Mouse (Mus musculus) mouse embryonic stem cell (cell line): ENCODE measurements around the gene Arl5a.

Experiments used
- in situ Hi-C, 2 experiments: fragments of 300-500 bp; cut with MboI; formaldehyde crosslinking; loops; 1 replicate in 1 of 2; 3 replicates in 1 of 2; pipeline ENCODE4 v1.14.3; 2019 to 2020; ENCODE audit warnings: low sequenced_read_pairs in 2 of 2, low pct_unique_long_range_greater_than_20kb in 1 of 2, mixed read lengths in 1 of 2; ENCODE audit not compliant: unreplicated experiment in 1 of 2

The Arl5a gene

DNA sequence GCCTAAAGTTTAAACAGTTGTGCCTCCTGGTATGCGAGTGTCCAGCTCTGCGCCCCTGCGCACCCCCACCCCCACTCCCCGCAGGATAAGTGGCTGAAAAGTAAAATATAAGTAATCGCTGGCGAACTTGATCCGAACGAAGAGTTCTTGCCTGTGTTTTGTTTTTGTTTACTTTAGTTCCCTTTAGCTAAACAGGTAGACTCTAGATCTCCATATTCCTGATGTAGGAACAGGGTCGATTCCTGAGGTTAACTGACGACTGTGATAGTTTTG is 758 bp upstream of the Arl5a start:
- in situ Hi-C loops: no loop called here

DNA sequence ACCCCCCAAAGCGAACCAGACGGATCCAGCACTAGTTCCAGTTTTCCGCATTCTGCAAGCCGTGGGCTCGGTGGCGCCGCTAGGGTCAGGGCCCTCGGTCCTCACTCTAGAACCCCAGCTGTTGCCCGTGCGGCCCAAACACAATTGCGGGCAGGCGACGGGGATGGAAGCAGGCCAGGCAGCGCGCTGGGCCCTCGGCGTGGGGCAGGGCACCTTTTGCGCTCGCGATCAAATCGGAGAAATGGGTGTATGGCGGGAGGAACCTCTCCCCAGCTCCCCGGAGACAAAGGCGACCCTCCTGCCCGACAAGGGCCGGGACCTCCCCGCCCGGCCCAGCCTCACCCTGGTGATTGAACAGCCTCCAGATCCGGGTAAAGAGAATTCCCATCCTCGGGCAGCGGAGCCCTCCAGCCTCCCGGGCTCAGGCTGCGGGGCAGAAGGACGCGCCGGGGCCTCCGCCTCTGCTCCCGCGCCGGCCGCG is 413 bp downstream of the Arl5a start:
- in situ Hi-C loops: no loop called here

DNA sequence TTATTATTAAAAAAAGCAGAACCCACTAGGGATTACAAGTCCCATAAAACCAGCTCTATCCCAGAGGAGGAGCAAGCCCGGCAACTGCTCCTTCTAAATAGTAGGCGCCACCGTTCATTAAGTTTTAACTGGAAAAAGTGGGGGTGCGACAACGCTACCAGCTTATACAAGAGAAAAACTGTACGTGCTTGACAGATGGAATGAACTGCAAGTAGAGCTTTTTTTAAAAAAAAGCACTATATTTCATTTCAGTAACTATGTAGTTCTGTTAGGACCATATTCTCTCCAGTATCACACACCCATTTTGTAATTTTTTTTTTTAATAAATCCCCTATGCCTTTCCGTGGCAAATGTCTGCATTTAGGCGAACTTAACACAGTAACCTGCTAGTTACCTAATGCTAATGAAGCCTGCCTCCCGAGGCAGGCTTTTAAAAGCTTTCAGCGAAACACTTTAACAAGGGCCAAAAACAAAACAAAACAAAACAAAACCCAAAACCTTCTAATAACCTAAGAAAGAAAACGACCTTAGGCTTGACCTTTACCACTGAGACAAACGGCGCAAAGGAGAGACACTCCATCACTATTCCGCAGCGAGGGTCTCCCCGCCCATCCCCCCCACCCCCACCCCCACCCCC is 972 bp downstream of the Arl5a start:
- in situ Hi-C loops: no loop called here

DNA sequence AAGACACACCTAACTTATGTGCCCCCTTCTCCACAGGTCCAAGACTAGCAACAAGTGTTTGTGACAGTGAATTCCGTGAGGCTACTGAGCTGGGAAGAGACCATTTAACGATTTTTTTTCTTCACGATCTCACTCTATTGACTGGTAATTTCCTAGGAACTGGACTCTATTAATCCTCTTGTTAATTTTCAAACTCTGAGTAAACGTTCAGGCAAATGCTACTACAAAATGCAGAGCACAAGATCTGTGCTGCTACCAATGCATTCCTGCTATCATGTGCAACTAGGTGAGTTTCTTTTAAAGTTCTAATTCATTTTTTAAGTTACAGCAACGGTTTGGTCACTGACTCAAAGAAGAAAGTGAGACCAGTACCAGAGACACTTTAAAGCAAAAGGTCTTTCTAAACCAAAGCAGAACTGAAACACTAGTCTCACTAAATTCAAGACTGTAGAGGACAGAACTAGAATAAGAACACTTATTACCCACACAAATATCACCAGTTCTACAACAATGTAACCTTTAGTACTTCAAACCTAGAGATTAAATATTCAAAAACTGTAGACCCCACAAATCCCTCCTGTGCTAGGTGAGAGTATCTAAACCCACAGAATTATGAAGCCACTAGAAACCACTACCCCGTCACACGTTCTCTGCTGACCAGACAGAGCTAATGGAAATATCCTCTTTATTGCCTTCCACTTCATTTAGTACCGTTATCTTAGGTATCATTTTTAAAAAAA is 1.7 kb downstream of the Arl5a start:
- in situ Hi-C loops: no loop called here

DNA sequence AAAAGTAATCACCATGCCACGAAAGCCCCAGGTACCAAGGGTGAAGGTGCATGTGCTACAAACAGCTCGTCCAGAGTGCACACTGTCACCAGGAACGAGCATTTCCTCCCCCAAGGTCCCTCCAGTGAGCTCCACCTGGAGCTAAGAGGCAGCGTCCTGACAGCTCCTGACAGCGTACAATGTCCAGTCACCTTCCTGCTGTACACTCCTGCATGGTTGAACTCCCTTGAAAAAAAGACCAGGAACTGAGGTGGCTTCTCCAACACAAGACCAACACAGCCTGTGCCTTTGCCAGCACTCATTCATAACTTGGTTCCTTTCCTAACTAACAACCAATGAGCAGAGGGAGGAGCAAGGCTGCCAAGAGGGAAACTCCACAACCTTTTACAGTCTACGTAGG is 3.5 kb downstream of the Arl5a start:
- in situ Hi-C loops: no loop called here

DNA sequence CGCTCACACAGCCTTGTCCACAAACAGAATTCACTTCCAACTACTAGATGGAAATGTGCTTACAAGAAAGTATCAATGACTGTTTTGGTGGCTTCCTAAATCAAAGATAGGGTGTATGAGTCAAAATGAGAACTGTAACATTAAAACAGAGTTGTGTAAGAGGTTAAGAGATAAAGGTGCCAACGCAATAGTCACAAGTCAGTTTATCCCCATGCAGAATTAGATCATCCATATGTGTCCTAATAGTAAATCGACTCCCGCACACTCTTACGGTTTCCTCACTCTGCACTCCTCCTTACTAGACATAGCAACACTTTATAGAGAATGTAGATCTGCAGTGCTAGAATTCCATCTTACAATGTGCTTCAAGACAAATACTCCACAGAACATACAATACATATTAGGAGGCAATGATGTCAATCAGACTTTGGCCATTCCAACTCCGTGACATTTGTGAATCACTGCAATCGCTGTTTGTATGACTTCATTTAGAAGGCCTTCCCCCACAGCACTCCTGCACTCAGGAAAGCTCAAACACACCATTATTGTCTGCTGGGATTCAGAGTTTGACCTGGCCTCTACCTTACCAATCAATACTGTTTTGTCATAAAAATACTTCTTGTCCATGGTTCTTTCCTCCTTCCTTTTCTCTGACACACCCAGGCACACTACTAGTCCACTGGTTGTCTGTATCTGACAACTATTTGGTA is 4.5 kb downstream of the Arl5a start:
- in situ Hi-C loops: no loop called here

DNA sequence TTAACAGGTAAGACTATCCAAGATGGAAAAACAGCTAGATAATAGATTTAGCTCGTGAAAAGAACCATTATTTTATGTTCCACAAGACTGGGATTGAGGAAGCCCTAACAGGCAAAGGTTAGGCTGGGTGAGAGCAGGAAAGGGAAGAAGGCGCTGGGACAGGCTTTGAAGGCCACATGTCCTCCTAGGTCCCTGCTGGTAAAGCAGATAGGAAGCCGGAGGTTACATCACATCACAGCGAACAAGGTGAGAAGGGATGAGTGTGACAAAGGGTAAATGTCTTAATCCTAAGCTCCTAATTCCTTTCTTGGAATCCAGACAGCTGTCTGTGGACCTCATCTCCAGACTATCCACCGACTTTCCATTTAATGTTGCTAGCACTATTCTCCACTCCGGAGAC is 5.4 kb downstream of the Arl5a start:
- in situ Hi-C loops: no loop called here

DNA sequence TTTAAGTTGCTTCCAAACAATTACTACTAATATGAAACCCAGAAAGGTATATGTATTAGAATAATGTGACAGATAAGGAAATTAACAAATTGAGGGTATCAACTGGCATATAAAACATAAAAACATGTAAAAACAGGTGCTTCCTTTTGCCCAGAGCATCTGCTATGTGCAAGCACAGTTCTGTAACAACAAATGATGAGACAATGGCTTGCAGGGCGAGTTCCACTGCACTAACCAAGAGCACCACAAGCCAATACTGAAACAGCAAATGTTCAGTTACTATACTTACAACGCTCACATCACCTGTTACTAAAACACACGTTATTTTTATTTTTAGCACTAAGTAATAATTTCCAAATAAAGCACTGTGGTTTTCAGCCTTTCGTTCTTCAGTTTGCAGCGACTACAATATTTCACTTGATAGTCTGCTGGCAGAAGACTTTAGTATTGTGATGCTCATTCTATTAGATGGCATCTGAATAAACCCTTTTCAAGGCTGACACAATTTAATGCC is 12.1 kb downstream of the Arl5a start:
- in situ Hi-C loops: no loop called here

DNA sequence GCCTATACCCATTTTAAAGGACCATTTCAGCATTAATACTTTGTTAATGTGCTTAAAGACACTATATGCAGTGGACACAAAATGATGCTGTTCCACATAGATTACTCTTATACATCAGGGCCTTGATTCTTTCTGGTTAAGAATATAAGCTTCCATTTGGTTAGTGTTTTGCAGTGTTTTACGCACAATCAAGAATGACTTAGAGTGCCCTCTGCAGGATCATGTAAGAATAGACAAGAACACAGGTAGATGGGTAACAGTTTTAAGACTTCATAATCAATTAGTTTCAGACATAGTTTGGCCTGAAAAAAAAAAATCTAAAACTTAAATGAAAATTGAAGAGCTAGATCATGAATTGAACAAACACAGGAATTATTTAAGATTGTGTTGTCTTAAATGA is 18.2 kb downstream of the Arl5a start:
- in situ Hi-C loops: no loop called here

DNA sequence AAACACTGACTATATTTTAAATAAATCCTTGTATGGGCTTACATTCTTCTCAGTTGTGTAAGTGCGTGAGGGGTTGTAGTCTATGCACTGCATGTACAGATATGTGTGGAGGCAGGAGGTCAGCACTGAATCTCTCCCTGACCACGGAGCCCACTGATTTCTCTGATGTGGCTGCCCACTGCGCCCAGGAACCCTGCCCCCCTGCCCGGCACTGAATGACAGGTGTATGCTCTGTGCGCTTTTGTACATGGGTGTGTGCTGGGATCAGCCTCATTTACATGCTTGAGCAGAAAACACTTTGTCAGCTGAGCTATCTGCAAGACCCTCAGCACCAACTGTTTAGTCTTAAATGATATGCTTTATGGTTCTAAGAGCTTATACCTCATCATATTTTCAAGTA is 19.5 kb downstream of the Arl5a start:
- in situ Hi-C loops: no loop called here

DNA sequence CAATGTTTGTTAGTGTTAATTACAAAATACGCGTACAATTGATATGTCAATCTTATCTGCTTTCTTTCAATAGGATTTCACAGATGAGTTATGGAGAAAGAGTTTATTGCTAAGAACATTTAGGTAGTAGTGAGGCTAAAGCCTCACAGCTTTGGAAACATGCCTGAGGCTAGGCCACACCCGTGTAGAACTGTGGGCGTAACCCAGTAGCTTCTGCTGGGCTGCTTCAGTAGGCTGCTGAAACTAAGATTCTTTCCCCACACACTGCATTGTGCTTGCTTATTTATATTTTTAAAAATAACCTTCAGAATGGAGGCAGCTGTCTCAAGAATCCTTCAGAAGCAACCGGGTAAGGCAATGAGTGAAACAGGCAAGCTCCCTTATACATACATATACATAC is 30.2 kb downstream of the Arl5a start:
- in situ Hi-C loops: no loop called here

DNA sequence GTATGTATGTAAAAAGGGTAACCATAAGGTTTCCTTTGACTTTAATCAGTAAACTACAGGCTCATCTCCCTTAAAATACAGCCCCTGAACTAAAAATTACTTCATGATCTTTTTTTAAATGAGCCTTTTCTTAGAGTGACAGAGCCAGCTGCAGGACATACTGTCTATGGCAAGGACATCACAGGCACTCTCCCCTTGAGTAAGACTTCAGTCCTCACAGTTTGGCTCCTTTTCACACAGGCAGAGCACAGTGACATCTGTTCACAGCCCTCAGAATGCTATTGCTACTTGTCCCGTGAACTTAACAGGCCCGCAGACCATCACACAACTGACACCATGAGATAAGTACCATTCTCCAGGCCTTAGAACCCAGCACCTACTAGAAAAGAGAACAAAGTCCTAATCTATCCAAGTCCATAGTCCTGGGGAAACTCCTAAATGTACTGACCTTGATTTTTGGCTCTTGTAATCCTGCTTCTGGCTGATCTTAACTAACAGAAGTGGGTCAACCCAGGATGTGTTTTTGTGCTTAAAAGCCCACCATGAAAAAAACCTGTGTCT is 34.2 kb downstream of the Arl5a start:
- in situ Hi-C loops: no loop called here

DNA sequence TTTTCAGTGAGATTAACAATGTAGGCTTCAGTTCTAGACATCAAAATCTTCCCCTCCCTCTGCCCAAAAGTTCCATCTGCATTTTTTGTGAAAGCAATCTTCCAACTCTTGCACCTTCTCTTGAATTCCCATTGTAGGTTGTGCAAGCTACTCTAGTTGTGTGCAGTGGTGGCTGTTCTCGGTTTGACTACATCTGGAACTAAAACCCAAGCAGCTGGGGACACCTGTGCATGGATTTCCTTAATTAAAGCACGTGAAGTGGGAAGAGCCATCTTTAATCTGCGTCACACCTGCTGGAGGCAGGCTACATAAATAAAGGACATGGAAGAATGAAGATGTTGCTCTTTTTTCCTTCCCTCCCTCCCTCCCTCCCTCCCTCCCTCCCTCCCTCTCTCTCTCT is 34.7 kb downstream of the Arl5a start:
- in situ Hi-C loops: no loop called here

DNA sequence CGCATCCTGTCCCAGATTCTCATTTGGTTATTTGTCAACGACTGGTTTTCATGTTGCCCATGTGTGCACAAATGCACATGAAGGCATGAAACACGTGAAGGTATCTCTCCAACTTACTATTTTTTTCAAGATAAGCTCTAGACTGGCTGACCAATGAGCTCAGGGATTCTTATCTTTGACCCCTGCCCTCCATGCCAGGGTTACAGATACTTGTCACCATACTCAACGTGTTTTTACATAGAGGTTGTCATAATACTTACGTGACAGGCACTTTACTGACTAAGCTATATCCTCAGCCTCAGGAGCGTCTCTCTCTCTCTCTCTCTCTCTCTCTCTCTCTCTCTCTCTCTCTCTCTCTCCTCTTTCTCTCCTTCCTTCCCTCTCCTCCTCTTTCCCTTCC is 38.2 kb downstream of the Arl5a start:
- in situ Hi-C loops: no loop called here

DNA sequence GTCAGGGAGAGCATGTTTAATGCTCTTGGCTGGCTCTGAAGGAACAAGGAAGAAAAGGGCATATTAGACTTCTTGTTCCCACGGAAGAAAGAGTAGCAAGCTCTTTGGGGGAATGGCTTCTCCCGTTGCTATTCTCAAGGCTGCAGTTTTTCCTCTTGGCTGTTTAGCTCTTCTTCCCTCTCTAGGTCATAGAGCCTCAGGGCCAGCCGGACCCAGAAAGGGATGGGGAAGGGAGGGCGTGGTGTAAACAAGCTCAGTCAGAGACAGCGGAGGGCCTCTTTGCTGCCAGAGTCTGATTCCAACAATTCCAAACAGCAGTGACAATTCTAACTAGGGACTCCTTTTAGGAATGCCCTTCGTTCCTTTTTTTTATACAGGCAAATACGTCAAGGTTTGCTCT is 38.7 kb downstream of the Arl5a start:
- in situ Hi-C loops: no loop called here

DNA sequence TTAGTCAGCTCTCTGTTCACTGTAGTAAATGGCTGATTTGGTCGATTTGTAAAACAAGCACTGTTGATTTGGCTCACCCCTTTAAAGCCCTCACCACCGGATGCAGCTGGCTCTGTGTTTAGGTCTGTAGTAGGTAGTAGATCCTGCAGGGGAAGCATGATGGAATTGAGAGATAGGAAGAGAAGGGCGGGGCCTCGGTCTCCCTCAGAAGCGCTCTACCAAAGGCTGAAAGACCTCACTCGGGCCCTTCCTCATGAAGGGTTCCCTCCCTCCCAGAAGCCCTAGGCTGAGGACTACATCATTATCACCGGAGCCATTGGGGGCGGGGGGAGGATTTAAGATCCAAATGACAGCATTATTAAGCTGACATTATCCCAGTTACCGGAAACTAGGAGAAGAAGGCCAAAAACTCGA is 45.8 kb downstream of the Arl5a start:
- in situ Hi-C loops: no loop called here

DNA sequence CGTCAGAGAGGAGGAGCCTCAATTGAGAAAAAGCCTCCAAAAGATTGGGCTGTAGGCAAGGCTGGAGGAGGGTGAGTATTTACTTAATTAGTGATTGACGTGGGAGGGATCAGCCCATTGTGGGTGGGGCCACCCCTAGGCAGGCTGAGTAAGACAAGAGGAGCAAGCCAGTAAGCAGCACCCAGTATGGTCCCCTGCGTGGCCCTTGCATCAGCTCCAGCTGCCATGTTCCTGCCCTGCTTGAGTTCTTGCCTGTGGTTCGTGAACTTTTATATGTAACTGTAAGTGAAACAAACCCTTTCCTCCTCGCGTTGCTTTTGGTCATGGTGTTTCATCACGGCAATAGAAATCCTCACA is 46.3 kb downstream of the Arl5a start, which contains the start of gene Neb:
Gene Neb (minus strand): TSS at position 27 of the 357 bp plus-strand sequence.
- in situ Hi-C loops: no loop called here

DNA sequence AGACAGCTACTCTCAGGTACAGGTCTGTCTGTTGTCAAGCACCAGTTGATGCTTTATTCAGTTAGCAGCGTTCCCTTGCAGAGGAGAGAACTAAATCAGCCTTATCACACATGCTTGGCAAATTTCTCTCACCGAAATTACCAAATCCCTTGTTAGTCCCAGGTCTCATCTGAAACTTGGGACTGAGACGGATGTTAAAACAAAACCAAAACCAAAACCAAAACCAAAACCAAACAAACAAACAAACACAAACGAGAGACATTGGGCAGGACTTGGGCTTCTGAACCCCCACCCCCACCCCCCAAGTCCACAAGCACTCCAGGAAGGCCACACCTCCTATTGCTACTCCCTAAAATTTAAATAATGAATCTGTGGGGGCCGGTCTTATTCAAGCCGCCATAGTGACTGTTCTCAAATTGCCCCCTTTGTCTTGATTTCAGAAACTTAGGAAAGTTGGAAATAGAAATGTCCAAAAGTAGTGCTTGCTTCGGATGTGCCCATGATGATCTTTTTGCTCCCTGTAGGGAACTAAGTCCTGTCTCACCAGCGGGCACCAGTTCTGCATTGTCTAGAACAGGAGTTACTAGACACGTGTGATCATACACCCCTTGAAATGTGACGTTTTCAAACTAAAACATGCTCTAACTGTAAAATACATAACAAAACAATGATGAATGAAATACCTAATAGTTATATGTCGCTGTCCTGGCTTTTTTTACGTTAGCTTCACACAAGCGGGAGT is 46.8 kb downstream of the Arl5a start:
- in situ Hi-C loops: no loop called here

DNA sequence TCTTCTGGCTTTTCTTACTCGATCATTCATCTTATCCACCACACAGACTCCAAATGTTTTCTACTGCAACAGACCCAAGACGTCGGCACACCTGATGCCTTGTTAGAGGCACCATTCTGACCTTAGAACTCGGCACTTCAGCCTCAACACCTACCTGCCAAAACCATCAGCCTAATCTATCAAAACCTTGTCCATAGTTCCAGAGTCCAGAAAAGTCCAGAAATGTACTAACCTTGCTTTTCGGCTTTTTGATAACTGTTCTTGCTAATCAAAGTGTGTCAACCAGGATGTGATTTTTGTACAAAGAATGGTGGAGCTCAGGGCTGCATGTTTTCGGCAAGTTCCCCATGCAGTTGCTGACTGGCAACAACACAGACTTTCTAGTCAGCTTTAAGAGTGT is 50.0 kb downstream of the Arl5a start:
- in situ Hi-C loops: no loop called here
